Mouse (Mus musculus): ENCODE data around the gene Hk1. TPM values are rescaled to one million over a fixed set of nuclear protein-coding genes. Genes with fewer than 3 reads are reported as not detected.

Gene Hk1
- polyA plus RNA-seq, 1 experiment: 10.0 TPM

- Histone ChIP-seq H3K4me3 (ENCODE audit: low read depth, low read length) (no peak overlapping the region), H3K36me3 (ENCODE audit: control insufficient read depth, insufficient read depth, low read length) (no peaks in the 10 kb centered on the region), H3K27me3 (ENCODE audit: control insufficient read depth, insufficient read depth, low read length) (no peaks in the 10 kb centered on the region), H3K27ac (ENCODE audit: insufficient read depth, low read depth, low read length) (no peak overlapping the region), H3K4me1 (ENCODE audit: control insufficient read depth, insufficient read depth, insufficient read length, low read length) (peaks cover 24% of the 10 kb centered on the region)
- WGBS: 54% methylated on average over 6 of the region's 6 CpGs
- TF ChIP-seq POLR2A (IDR thresholded peaks at IDR 0.05; ENCODE audit: low read depth, low read length): no peak
- TF ChIP-seq CTCF (IDR thresholded peaks at IDR 0.05; ENCODE audit: extremely low read depth, insufficient read length, insufficient replicate concordance, low read depth, low read length): no peak
Measured at GRCm38 (mm10) chr10:62335423-62335776, 44.3 kb downstream of the Hk1 start.

- WGBS: 78% methylated on average over 20 of the region's 20 CpGs
- H3K27me3 ChIP-seq (ENCODE audit: control insufficient read depth, insufficient read depth, low read length): no peaks in the 10 kb centered on the region
- peaks cover 24% of the 10 kb centered on the region for H3K4me1 ChIP-seq (ENCODE audit: control insufficient read depth, insufficient read depth, insufficient read length, low read length)
- TF ChIP-seq POLR2A (IDR thresholded peaks at IDR 0.05; ENCODE audit: low read depth, low read length) (no peak), CTCF (IDR thresholded peaks at IDR 0.05; ENCODE audit: extremely low read depth, insufficient read length, insufficient replicate concordance, low read depth, low read length) (no peak)
- no peaks in the 10 kb centered on the region for H3K36me3 ChIP-seq (ENCODE audit: control insufficient read depth, insufficient read depth, low read length)
- no peak overlapping the region for H3K27ac ChIP-seq (ENCODE audit: insufficient read depth, low read depth, low read length)
- H3K4me3 ChIP-seq (ENCODE audit: low read depth, low read length): no peak overlapping the region
Measured at GRCm38 (mm10) chr10:62334686-62335422, 44.9 kb downstream of the Hk1 start.

- Histone ChIP-seq H3K36me3 (ENCODE audit: control insufficient read depth, insufficient read depth, low read length) (no peaks in the 10 kb centered on the region), H3K27me3 (ENCODE audit: control insufficient read depth, insufficient read depth, low read length) (no peaks in the 10 kb centered on the region), H3K4me3 (ENCODE audit: low read depth, low read length) (no peak overlapping the region), H3K4me1 (ENCODE audit: control insufficient read depth, insufficient read depth, insufficient read length, low read length) (peaks cover 15% of the 10 kb centered on the region), H3K27ac (ENCODE audit: insufficient read depth, low read depth, low read length) (no peak overlapping the region)
- 77% methylated on average over 14 of the region's 14 CpGs for WGBS
- no peak for TF ChIP-seq POLR2A (IDR thresholded peaks at IDR 0.05; ENCODE audit: low read depth, low read length)
- no peak for TF ChIP-seq CTCF (IDR thresholded peaks at IDR 0.05; ENCODE audit: extremely low read depth, insufficient read length, insufficient replicate concordance, low read depth, low read length)
Measured at GRCm38 (mm10) chr10:62333269-62333668, 46.4 kb downstream of the Hk1 start.

- Histone ChIP-seq H3K36me3 (ENCODE audit: control insufficient read depth, insufficient read depth, low read length) (no peaks in the 10 kb centered on the region), H3K4me3 (ENCODE audit: low read depth, low read length) (peak overlapping the region; percentile 41), H3K27me3 (ENCODE audit: control insufficient read depth, insufficient read depth, low read length) (no peaks in the 10 kb centered on the region), H3K27ac (ENCODE audit: insufficient read depth, low read depth, low read length) (no peak overlapping the region), H3K4me1 (ENCODE audit: control insufficient read depth, insufficient read depth, insufficient read length, low read length) (peaks cover 12% of the 10 kb centered on the region; the same call in 1 of the 2 replicates)
- WGBS: 15% methylated on average over 7 of the region's 7 CpGs
- TF ChIP-seq POLR2A (IDR thresholded peaks at IDR 0.05; ENCODE audit: low read depth, low read length) (no peak), CTCF (IDR thresholded peaks at IDR 0.05; ENCODE audit: extremely low read depth, insufficient read length, insufficient replicate concordance, low read depth, low read length) (no peak)
Measured at GRCm38 (mm10) chr10:62332514-62332913, 47.2 kb downstream of the Hk1 start.

- TF ChIP-seq POLR2A (IDR thresholded peaks at IDR 0.05; ENCODE audit: low read depth, low read length) (no peak), CTCF (IDR thresholded peaks at IDR 0.05; ENCODE audit: extremely low read depth, insufficient read length, insufficient replicate concordance, low read depth, low read length) (no peak)
- Histone ChIP-seq H3K27me3 (ENCODE audit: control insufficient read depth, insufficient read depth, low read length) (no peaks in the 10 kb centered on the region), H3K36me3 (ENCODE audit: control insufficient read depth, insufficient read depth, low read length) (no peaks in the 10 kb centered on the region), H3K4me3 (ENCODE audit: low read depth, low read length) (no peak overlapping the region), H3K4me1 (ENCODE audit: control insufficient read depth, insufficient read depth, insufficient read length, low read length) (peaks cover 10% of the 10 kb centered on the region), H3K27ac (ENCODE audit: insufficient read depth, low read depth, low read length) (no peak overlapping the region)
- WGBS: 69% methylated on average over 12 of the region's 12 CpGs
Measured at GRCm38 (mm10) chr10:62331771-62332170, 47.9 kb downstream of the Hk1 start.

GRCm38 (mm10) chr10:62331296-62331695 is 48.4 kb downstream of the Hk1 start:
- H3K4me1 ChIP-seq (ENCODE audit: control insufficient read depth, insufficient read depth, insufficient read length, low read length): peaks cover 12% of the 10 kb centered on the region
- no peak overlapping the region for H3K4me3 ChIP-seq (ENCODE audit: low read depth, low read length)
- 90% methylated on average over 9 of the region's 9 CpGs for WGBS
- no peak overlapping the region for H3K27ac ChIP-seq (ENCODE audit: insufficient read depth, low read depth, low read length)
- no peak for TF ChIP-seq CTCF (IDR thresholded peaks at IDR 0.05; ENCODE audit: extremely low read depth, insufficient read length, insufficient replicate concordance, low read depth, low read length)
- no peak for TF ChIP-seq POLR2A (IDR thresholded peaks at IDR 0.05; ENCODE audit: low read depth, low read length)
- H3K27me3 ChIP-seq (ENCODE audit: control insufficient read depth, insufficient read depth, low read length): no peaks in the 10 kb centered on the region
- H3K36me3 ChIP-seq (ENCODE audit: control insufficient read depth, insufficient read depth, low read length): no peaks in the 10 kb centered on the region

- Histone ChIP-seq H3K27me3 (ENCODE audit: control insufficient read depth, insufficient read depth, low read length) (no peaks in the 10 kb centered on the region), H3K4me1 (ENCODE audit: control insufficient read depth, insufficient read depth, insufficient read length, low read length) (peaks cover 12% of the 10 kb centered on the region), H3K27ac (ENCODE audit: insufficient read depth, low read depth, low read length) (no peak overlapping the region), H3K36me3 (ENCODE audit: control insufficient read depth, insufficient read depth, low read length) (no peaks in the 10 kb centered on the region), H3K4me3 (ENCODE audit: low read depth, low read length) (no peak overlapping the region)
- 79% methylated on average over 7 of the region's 7 CpGs for WGBS
- TF ChIP-seq CTCF (IDR thresholded peaks at IDR 0.05; ENCODE audit: extremely low read depth, insufficient read length, insufficient replicate concordance, low read depth, low read length) (no peak), POLR2A (IDR thresholded peaks at IDR 0.05; ENCODE audit: low read depth, low read length) (no peak)
Measured at GRCm38 (mm10) chr10:62329846-62330245, 49.9 kb downstream of the Hk1 start.

Data from small intestine, adult 2 months (tissue).